Mouse (Mus musculus) ovary, adult 18-20 months (tissue): Measurements from ENCODE around the gene Hacd1.
"Not testable (repeated sequence)": the region's sequence is repeated elsewhere in the genome, so short reads cannot be mapped to it uniquely, and the experiment has no call there.

Experiments used
- DNase-seq: peaks from one replicate; pipeline ENCODE4 v3.0.0; 2022; ENCODE audit warnings: low spot score, mixed read lengths

The Hacd1 gene

DNA sequence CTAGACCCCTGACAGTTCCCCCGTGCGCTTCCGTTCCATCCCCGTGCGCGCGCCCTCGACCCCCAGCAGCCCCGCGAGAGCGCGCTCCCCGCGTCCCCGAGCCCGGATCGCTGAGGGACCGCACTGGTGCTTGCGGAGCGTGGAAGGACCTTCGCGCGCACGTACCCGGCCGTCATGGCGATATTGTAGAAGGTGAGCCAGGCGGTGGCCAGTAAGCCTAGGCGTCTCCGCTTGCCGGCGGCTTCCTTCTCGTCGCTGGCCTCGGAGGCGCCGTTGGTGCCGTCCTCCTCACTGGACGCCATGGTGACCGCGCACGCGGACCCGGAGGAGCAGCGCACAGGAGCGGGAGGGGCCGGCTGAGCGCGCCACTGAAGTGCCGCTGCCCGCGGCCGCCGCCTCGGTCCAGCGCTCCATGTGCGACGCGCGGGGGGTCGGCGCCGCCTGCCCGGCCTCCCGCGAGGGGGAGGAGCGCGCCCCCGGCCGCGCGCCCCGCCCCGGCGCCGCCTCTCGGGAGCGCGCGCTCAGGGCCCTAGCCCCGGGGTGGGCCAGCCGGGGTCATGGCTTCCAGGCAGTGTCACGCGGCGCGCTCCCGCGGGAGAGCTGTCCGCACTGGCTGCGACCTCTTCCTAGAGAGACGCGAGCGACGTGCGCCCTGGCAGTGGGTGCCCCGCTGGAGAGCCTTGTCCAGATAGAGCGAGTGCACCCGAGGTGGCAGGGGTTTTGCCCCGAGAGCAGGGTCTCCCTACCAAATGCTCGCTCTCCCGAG lies at the start of gene Hacd1:
TSS of gene Hacd1 (minus strand) at position 570 of the 766 bp plus-strand sequence.
- DNase-seq: peak; percentile 54

DNA sequence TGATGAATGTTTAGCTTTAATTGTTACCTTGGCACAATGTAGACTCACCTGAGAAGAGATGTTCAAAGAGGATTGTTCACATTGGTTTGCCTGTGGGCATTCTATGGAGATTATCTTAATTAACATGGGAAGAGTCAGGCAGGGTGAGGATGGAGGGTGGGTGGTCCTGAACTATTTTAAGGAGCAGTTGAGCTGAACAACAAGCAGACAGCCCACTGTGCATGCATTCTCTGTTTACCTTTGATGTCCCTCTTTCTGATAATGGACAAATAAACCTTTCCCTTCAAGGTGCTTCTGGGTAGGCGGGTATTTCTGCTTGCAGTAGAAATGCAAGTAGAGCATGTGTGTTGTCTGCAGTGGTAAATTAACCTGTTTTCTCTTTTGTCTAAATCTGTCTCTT lies 48.0 kb upstream of the Hacd1 start:
- no peak for DNase-seq

DNA sequence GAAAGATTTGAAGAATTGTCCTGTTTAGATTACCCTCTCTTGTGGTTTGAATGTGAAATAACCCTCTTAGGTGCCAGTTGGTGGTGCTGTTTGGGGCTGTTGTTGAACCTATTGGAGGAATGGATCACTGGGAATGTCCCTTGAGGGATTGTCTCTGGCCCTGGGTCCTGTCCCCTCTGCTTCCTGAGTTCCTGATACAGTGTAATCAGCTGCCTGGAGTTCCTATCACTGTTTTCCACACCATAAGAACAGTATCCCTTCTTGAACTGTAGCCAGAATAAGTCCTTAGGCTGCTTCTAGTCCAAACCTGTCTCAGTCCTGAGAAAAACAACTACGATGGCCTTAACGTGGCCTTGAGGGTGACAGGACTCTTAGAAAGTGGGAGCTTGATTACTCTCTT lies 46.7 kb upstream of the Hacd1 start:
- no peak for DNase-seq

DNA sequence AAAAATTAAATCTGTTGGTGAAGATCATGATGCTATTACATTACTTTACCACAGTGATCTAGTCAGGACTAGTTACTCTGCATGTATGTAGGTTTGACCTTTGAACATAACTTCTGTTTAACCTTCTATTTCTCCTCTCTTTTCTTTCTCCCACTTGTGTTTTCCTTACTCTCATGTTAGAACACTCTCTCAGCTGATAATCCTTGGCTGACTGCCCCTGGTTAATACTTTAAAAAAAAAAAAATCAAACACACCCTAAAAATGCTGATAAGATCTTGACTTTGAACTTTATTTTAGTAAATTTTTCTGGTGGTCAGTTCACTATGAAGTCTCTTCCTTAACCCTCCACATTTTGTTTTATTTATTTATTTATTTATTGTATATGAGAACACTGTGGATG lies 44.6 kb upstream of the Hacd1 start:
- DNase-seq: no peak

DNA sequence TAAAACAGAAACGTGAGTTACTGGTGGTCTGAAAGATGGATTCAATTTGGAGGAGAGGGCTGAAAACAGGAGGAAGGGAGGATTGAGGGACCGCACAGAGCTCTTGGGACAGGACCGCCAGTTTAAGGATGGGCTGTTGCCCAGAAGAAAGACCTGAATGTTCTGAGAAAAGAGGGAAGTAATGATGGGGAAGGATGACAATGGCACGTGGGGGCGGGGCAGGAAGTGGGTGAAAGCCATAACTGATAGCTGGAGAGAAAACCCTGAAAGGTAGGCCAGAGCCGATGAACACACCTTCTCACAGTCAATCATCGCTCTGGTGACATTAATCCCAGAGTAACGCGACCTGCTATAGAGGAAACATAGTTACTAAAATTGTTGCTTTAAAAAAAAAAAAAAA lies 22.6 kb upstream of the Hacd1 start:
- not testable (repeated sequence) for DNase-seq

DNA sequence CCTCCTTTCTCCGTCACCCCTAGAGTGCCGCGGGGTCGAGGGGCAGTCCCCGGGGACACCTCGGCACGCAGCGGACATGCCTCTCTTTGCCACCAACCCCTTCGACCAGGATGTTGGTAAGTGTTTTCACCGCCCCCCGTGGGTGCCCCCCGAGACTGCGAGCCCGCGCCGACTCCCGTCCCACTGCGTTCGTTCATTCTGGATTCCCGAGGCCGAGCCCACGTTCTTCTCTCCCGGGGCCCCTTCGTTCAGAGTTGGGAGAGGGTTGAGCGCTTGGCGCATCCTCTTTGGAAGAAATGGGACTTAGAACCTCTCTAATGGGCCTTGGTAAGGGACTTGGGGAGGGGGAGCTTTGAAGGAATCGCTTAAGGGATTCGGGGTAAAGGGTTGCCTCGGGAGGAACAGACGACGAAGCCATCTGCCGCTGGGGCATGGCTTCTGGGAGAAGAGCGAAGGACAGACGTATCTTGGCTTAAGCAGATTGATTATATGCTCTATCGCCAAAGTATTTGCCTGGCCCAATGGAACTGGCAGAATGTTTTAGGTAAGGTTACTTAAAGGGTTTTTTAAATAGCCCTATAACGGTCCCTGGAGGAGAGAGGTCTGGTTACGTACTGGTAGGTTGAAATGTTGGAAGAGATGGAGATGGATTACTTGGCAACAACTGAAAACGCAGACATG lies 18.4 kb upstream of the Hacd1 start:
- no peak for DNase-seq

DNA sequence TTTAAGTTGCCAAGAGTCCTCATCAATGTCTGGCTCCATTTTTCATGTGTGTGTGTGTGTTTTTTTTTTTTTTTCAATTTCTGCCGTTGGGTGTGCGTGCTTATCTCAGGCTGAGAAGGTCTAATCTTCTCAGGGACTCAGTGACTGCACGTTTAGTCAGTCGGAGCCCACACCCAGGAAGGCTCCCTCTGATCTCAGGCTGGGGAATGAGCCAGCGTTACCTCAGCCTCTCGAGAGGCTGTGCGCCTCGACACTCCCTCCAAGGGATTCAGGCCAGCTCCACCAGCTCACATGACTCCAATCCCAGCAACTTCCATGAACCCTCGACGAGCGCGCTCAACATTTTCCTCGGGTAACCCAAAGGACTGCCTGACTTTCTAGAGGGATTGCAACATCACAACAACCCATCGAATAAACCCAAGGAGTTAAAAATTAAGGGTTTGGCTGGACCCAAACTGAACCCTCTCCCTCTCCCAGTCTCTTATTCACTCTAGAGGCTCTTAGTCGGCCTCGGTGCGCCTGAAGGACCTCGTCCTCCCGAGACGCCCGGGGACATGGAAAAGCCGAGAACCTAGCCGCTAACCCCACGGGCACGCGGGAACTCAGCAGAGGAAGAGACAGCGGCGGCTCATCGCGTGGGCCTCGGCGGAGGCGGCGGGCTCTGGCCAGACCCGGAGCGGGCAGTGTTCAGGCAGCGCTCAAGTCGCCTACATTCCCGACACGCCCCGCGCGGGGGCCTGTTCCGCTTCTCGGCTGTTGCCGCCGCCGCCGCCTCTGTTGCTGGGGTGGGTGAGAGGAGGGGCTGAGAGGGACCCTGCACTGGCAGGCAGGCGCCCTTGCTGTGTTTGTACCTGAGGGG lies 17.7 kb upstream of the Hacd1 start, which contains the start of gene Stam:
TSS of gene Stam (plus strand) at position 737 of the 859 bp plus-strand sequence.
- DNase-seq: peak; percentile 76

DNA sequence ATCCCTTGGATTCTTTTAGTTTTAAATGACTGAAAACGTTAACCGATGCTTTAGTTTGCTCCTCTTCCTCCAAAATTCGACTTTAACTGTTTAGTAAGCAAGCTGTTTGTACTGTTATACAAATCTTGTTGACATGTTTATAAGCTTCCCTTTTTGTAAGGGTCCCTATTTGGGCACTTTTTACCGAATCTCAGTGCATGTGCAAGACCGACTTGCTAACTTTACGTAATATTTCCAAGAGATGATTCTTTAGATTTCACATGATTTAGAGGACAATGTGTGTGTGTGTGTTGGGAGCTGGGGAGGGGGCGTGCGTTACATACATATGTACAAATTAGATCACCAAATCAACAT lies 17.1 kb upstream of the Hacd1 start:
- no peak for DNase-seq

DNA sequence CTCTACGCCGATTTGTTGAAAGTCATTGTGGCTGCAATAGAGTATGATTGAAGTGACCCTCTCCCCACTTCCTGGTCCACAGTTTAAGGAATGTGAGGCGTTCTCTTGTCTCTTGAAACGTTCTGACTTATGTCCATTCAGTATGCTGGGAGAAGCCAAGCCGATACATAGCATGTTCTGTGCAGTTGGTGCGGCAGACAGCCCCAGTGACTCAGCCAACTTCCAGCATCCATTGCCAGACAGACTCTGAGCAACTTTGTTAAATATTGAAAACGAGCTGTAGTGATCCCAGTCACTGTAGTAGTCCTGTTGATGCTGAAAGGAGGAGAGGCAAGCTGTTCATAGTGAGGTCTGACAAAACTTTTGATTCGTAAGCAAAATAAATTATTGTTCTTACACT lies 14.5 kb upstream of the Hacd1 start:
- DNase-seq: no peak

DNA sequence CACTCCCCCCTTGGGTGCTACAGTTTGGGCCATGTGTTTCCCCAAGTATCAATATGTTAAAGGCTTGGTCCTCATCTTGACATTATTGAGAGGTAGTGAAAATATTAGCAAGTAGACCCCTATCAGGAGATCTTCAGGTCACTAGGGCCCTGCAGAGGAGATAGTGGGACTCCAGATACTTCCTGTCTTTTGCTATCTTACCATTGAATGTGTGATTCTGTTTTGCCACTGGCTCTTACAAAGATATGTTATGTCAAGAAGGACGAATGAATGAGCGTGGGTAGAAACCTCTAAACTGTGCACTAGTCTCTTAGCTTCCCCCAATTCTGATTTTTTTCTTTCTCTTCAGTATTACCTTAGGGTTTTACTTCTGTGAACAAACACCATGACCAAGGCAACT lies 13.1 kb upstream of the Hacd1 start:
- DNase-seq: no peak

DNA sequence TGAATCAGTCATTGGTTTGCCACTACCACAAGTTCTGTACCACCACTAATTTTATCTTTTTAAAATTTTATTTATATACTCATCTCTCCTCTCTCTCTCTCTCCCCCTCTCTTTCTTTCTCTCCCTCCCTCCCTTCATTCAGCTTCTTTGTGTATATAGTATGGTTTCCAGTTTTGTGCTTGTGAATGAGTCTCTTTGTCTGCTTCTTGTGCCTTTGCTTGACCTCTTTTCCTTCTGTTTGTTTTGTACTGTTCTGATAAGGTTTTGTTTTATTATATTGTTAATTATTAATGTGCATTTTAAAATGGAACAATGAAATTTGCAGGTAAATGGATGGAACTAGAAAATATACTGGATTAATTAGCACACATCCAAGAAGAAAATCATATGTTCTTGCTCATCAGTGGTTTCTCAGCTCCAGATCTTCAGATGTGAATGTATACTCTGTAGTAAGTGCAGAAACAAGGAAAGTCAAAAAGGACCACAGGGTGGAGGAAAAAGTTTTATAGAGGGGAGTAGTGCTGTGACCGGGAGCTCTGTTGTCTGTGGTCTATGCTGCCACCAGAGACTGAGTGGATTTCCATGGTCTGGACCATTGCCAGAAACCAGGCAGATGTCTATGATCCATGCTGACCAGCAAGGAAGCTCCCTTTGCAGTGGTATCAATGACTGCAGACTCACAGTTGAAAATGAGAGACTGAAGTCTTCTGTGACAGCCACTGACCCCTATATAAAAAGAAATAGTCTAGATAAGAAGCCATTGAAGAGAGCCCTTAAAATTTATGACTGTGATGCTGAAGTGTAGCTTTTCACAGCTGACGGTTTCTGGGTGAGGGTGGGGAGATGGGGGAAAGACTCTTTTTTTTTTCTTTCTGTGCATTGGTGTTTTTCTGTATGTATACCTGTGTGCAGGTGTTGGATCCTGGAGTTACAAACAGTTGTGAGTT lies 10.0 kb upstream of the Hacd1 start:
- DNase-seq: no peak

DNA sequence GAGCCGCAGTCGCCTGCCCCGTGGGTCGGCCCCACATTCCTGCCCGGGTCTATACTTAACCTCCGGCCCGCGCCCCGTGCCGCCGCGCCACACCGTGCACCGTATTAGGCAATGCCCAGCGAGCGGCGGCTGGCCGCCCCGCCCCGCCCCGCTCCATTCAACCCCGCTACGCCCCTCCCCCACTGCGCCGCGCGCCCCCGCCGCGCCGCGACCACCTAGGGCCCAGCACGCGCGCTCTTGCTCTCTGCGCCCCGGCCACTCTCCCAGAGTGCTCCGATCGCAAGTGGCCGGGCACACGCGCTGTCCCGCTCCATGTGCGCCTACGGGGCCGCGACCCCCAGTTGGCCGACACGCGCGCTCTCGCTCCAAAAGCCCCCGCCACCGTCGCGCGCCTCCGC lies 768 bp downstream of the Hacd1 start:
- peak; percentile 33 for DNase-seq

DNA sequence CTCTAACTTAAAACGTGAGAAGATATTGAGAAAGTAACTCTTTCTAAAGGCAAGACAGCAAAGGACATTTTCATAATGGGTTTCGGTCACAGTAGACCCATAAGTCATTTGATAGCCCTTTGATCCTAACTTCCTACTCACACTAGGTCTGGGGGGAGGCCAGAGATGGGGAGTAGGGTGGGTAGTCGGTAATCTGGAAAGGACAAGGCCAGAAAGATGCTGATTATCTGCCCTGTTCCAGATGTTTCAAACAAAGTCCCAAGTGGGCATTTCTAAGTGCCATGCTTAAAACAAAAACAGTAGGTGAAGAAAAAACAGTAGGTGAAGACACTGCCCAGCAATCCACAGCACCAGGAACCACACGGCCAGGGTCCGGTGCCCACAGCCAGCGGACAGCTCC lies 1.2 kb downstream of the Hacd1 start:
- no peak for DNase-seq

DNA sequence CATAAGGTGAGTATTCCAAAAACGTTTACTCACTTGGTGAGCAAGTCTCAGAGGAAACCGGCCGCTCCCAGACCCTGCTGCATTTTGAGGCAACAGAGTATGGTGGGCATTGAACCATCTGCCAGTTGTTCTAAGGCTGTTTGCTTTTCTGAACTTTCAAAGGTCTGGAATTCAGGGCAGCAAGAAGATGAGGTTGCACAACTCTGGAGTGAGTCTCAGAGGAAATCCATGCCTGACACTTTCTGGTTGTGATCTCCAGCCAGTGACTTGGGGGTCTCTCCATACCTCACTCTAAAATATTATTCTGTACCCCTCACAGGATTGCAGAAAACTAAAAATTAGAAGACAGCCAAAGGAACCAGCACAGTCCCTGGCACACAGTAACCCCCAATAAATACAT lies 1.8 kb downstream of the Hacd1 start:
- DNase-seq: no peak

DNA sequence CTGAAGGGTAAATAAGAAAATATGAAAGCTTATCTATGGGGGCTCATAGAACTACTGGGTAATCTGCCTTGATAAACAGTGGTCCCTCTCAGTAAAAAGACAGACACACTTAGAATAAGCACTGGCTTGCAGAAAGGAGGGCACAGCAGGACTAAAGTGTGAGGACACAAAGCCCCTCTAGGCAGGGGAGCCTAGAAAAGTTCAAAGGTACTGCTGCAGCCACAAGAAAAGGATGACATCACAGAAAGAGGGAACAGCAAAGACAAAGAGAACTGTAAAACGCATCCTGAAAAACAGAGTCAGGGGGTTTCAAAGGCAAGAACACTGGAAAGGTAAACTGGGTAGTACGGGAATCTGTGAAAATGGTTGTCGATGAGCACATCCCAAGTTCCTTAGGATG lies 2.3 kb downstream of the Hacd1 start:
- DNase-seq: no peak

DNA sequence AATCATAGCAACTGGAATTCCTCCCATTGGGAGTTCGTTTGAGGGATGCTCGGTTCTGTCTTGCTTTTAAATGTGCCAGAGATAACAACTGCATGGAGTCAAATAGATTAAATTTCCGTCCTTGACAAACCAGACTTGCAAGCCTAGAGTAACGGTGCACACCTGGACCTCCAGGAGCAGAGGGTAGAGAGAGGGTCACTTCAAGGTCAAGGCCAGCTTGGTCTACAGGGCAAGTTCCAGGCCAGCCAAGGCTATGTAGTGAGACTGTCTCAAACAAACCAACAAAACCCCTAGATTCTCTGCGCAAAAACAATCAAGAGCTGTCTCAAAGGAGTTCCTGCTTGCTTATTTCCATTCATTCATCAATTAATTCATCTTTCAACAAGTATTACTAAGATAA lies 7.1 kb downstream of the Hacd1 start:
- DNase-seq: no peak

DNA sequence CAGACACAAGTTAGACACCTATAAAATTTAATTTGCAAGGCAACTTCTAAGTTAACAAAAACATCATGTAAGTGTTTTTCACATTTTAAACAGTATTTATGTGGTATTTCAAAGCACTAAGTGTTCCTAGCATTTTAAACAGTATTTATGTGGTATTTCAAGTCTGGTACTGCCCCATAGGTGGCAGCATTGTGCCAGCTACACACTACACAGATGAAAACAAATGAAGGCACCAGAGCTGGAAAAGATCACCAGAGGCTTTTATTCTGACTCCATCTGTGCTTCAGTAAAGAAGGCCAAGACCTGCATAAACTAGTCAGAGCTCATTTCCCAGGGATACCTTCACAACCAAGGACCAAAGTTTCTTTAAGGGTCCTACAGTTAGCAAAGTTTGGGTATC lies 7.6 kb downstream of the Hacd1 start:
- DNase-seq: peak; percentile 28

DNA sequence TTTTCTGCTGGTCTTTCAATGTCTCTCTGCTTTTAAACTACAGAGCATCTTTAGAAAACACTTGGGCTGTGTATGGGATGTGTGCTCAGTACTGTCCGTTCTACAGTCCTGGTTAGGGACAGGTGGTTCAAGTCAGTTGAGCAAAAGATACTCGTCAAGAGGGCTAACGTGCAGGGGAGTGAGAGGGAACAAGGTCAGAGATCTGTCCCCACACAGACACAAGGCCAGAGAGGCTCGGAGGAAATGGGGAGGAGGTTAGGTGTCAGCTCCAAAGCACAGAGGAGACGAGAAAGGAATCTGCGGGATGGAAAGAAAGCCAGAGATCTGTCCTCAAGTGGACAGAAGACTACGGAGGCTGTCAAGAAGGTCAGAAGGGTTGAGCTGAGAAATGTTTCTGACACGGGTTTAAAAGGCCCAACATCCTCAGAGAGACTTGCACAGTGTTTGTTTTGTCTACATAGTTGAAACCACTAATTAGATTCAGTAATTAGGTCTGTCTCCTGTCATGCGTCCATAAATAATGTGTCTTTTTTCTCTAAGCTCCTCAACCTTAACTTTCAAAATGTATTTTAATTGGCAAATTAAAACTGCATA lies 12.3 kb downstream of the Hacd1 start:
- DNase-seq: no peak

DNA sequence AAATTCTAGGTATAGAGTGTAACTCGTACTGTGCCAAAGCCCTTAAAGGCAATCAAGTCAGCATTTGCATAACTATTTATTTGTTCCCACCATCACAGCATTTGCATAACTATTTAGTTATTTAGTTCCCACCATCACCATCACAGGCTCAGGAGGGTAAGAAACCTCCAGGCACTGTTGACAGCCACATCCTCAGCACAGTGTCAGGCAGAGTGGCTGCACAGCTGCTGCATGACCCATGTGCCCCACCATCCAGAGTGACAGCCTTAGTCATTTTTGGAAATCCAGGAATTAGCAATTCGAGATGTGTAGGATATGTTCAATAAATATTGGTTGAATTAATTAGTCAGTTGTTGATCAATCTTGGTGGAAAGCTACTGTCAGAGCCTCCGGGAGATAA lies 12.9 kb downstream of the Hacd1 start:
- no peak for DNase-seq

DNA sequence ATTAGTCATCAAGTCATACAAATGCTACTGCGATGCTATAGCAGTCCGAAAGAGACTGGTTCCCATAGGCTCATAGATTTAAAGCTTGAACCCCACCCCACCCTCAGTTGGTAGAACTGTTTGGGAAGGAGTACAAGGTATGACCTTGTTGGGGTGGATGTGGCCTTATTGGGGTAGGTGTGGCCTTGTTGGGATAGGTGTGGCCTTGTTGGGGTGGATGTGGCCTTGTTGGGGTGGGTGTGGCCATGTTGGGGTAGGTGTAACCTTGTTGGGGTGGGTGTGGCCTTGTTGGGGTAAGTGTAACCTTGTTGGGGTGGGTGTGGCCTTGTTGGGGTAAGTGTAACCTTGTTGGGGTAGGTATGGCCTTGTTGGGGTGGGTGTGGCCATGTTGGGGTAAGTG lies 14.7 kb downstream of the Hacd1 start:
- no peak for DNase-seq

DNA sequence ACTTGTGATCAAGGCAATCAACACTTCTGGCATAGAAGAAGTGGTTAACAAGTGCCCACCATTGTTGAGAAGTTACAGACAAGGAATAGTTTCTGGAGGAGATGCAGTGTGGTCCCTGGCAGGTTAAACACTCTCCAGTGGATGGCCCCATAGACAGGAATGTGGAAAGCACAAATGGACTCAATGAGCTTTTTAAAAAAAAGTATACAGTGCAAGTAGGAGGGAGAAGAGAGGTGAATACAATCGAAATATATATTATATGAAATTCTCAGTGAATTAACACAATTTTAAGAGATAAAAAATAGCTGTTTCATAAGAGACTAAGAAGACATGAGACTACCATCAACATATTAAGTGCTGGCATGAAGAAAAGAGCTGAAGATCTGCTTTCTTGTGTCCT lies 36.7 kb downstream of the Hacd1 start:
- no peak for DNase-seq
